Comparison of ENCODE assay signal across 8 mouse cellular contexts in genomic region chr5:29736942-29737341, GRCm38 (mm10). TPM values are rescaled to one million over a fixed set of nuclear protein-coding genes. Genes with fewer than 3 reads are reported as not detected.
A peak's percentile ranks its signal among the peaks of the same experiment; 100 is the strongest.
DNase-seq lines count a peak whose midpoint lies in the region; ATAC-seq and TF ChIP-seq lines count a peak whose summit lies in the region.
"Had no signal": no experiment of that assay in that cellular context is flagged by ENCODE, and none has a peak within 500 bp of the region (broad histone marks: within the 10 kb centered on the region; RNA-seq: fewer than 3 reads in every experiment).

No protein-coding gene starts in this region.

- no peak for ATAC-seq in embryonic facial prominence, embryonic 15.5 days (ENCODE audit: insufficient number of reproducible peaks, low FRiP score, low TSS enrichment, low read depth)
- ATAC-seq in stomach, postnatal 0 days (ENCODE audit: low FRiP score, low TSS enrichment), result no peak

- H3K27me3 ChIP-seq in spleen, adult 2 months (ENCODE audit: control insufficient read depth, insufficient read depth, low read length), result no peaks in the 10 kb centered on the region
- H3K27me3 ChIP-seq in embryonic facial prominence, embryonic 15.5 days, result no peaks in the 10 kb centered on the region
- H3K27me3 ChIP-seq in liver, adult 2 months (ENCODE audit: control insufficient read depth, insufficient read depth, low read length), result no peaks in the 10 kb centered on the region
- H3K27me3 ChIP-seq in stomach, postnatal 0 days (ENCODE audit: control insufficient read depth, insufficient read depth, low read length), result no peaks in the 10 kb centered on the region
- no peaks in the 10 kb centered on the region for H3K27me3 ChIP-seq in thymus, adult 2 months (ENCODE audit: control insufficient read depth, insufficient read depth, low read length)

- no peak for TF ChIP-seq EP300 in stomach, postnatal 0 days (optimal IDR thresholded peaks at IDR 0.05)

- no peaks in the 10 kb centered on the region for H3K36me3 ChIP-seq in spleen, adult 2 months (ENCODE audit: control insufficient read depth, insufficient read depth, low read length)
- H3K36me3 ChIP-seq in embryonic facial prominence, embryonic 15.5 days, result no peaks in the 10 kb centered on the region
- H3K36me3 ChIP-seq in liver, adult 2 months (ENCODE audit: control insufficient read depth, insufficient read depth, low read length), result no peaks in the 10 kb centered on the region
- no peaks in the 10 kb centered on the region for H3K36me3 ChIP-seq in stomach, postnatal 0 days (ENCODE audit: control insufficient read depth, insufficient read depth, low read length)
- H3K36me3 ChIP-seq in thymus, adult 2 months (ENCODE audit: control insufficient read depth, insufficient read depth, low read length), result no peaks in the 10 kb centered on the region

- H3K9ac ChIP-seq in embryonic facial prominence, embryonic 15.5 days, result 0 out of 2 replicates have a peak overlapping the region, but pooled peaks have one; percentile 76
- H3K9ac ChIP-seq in liver, adult 2 months (ENCODE audit: low read depth, low read length), result peak overlapping the region; percentile 75
- H3K9ac ChIP-seq in stomach, postnatal 0 days (ENCODE audit: low read length), result peak overlapping the region; percentile 95

- H3K79me2 ChIP-seq in liver, adult 2 months (ENCODE audit: control insufficient read depth, insufficient read depth, low read length), result peaks cover 32% of the 10 kb centered on the region

- H3K4me1 ChIP-seq in spleen, adult 2 months (ENCODE audit: control insufficient read depth, insufficient read depth, insufficient read length), result peaks cover 13% of the 10 kb centered on the region; the same call in 1 of the 2 replicates
- H3K4me1 ChIP-seq in embryonic facial prominence, embryonic 15.5 days, result peaks cover 20% of the 10 kb centered on the region
- H3K4me1 ChIP-seq in liver, adult 2 months (ENCODE audit: control insufficient read depth, insufficient read depth, low read length), result peaks cover 18% of the 10 kb centered on the region
- H3K4me1 ChIP-seq in stomach, postnatal 0 days (replicated peaks; ENCODE audit: control insufficient read depth, insufficient read depth), result no peaks in the 10 kb centered on the region
- peaks cover 11% of the 10 kb centered on the region for H3K4me1 ChIP-seq in thymus, adult 2 months (replicated peaks; ENCODE audit: control insufficient read depth, insufficient read depth, low read length)

- TF ChIP-seq CTCF in spleen, adult 2 months (IDR thresholded peaks at IDR 0.05; ENCODE audit: extremely low read depth, insufficient read depth, insufficient read length, insufficient replicate concordance), result no peak
- TF ChIP-seq CTCF in liver, adult 2 months (IDR thresholded peaks at IDR 0.05; ENCODE audit: low read depth, low read length), result no peak
- no peak for TF ChIP-seq CTCF in stomach, postnatal 0 days (IDR thresholded peaks at IDR 0.05; ENCODE audit: low read depth)
- TF ChIP-seq CTCF in thymus, adult 2 months (IDR thresholded peaks at IDR 0.05; ENCODE audit: borderline replicate concordance, control insufficient read depth, extremely low read depth, insufficient read depth, low read length, poor library complexity), result no peak

- H3K27ac ChIP-seq in spleen, adult 2 months (ENCODE audit: insufficient read depth, low read length), result no peak overlapping the region
- no peak overlapping the region for H3K27ac ChIP-seq in embryonic facial prominence, embryonic 15.5 days (replicated peaks)
- H3K27ac ChIP-seq in liver, adult 2 months (replicated peaks; ENCODE audit: insufficient read depth, low read depth, low read length), result peak overlapping the region; percentile 84
- no peak overlapping the region; the same call in 1 of the 2 replicates for H3K27ac ChIP-seq in stomach, postnatal 0 days (replicated peaks)
- no peak overlapping the region for H3K27ac ChIP-seq in thymus, adult 2 months (ENCODE audit: control insufficient read depth, insufficient read depth, low read length)

- peak overlapping the region; percentile 99; the same call in 1 of the 2 replicates for H3K4me3 ChIP-seq in spleen, adult 2 months (ENCODE audit: extremely low read depth, insufficient read depth, insufficient read length)
- peak overlapping the region; percentile 65 for H3K4me3 ChIP-seq in embryonic facial prominence, embryonic 15.5 days (replicated peaks)
- H3K4me3 ChIP-seq in liver, adult 2 months (ENCODE audit: insufficient read depth, low read depth, low read length), result peak overlapping the region; percentile 70
- H3K4me3 ChIP-seq in stomach, postnatal 0 days (ENCODE audit: low read depth, low read length), result peak overlapping the region; percentile 85
- H3K4me3 ChIP-seq in thymus, adult 2 months (ENCODE audit: control insufficient read depth, insufficient read depth, low read length), result no peak overlapping the region

- DNase-seq in spleen, adult 2 months (ENCODE audit: low read depth in 1 of 2, low spot score in 2 of 2), result no peak
- DNase-seq in spleen, postnatal 4 days (ENCODE audit: low spot score in 2 of 2), result no peak
- peak; percentile 65 for DNase-seq in liver, adult 2 months (ENCODE audit: extremely low read depth, low read depth, low spot score)
- no peak for DNase-seq in stomach, postnatal 0 days (ENCODE audit: low spot score)
- no peak for DNase-seq in T-cell, adult 2 months (ENCODE audit: low spot score)
- no peak for DNase-seq in thymus, adult 2 months

- peak overlapping the region; percentile 51 for H3K4me2 ChIP-seq in embryonic facial prominence, embryonic 15.5 days (replicated peaks)
- peak overlapping the region; percentile 61 for H3K4me2 ChIP-seq in stomach, postnatal 0 days (replicated peaks; ENCODE audit: low read depth)

- H3K9me3 ChIP-seq in embryonic facial prominence, embryonic 15.5 days (replicated peaks), result no peaks in the 10 kb centered on the region
- no peaks in the 10 kb centered on the region for H3K9me3 ChIP-seq in stomach, postnatal 0 days (ENCODE audit: control insufficient read depth, low read length)

- WGBS in spleen, adult 2 months, result 32% methylated on average over 9 of the region's 9 CpGs
- WGBS in embryonic facial prominence, embryonic 15.5 days, result 53% methylated on average over 9 of the region's 9 CpGs
- WGBS in liver, adult 2 months, result 5% methylated on average over 9 of the region's 9 CpGs
- 38% methylated on average over 9 of the region's 9 CpGs for WGBS in stomach, postnatal 0 days
- WGBS in thymus, adult 2 months, result 32% methylated on average over 9 of the region's 9 CpGs

- TF ChIP-seq POLR2A in spleen, adult 2 months (IDR thresholded peaks at IDR 0.05; ENCODE audit: low read depth, low read length), result no peak
- TF ChIP-seq POLR2A in liver, adult 2 months (IDR thresholded peaks at IDR 0.05; ENCODE audit: extremely low read depth, insufficient read depth, low read length), result no peak
- no peak for TF ChIP-seq POLR2A in thymus, adult 2 months (IDR thresholded peaks at IDR 0.05; ENCODE audit: control insufficient read depth, extremely low read depth, insufficient read depth, low read length, poor library complexity)

RNA-seq across cellular contexts. Expression of gene Gm5129, which starts 1.2 kb away (rescaled TPM):
- not detected in 2 replicates for polyA plus RNA-seq in spleen, adult 2 months (2012; rRNA removed)
- polyA plus RNA-seq in embryonic facial prominence, embryonic 15.5 days (2015; fragmentation: Nextera tagmentation; extraction: Ambion mirVana), result not detected in 2 replicates
- total RNA-seq in liver, adult 2 months (2014; rRNA removed), result 2.7 TPM in 1 of 2 replicates, not detected in the other
- not detected in 2 replicates for polyA plus RNA-seq in liver, adult 2 months (2012; rRNA removed)
- not detected in 2 replicates for polyA plus RNA-seq in stomach, postnatal 0 days (2015; fragmentation: Nextera tagmentation; extraction: Ambion mirVana)
- polyA plus RNA-seq in thymus, adult 2 months (2012; rRNA removed), result 1.3 TPM in 1 of 2 replicates, not detected in the other
- total RNA-seq: hematopoietic stem cell, adult 5-6 weeks had no signal

RNA-seq across cellular contexts. Expression of gene Dnajb6, which starts 1.5 kb away (rescaled TPM):
- 30.6 and 32.8 TPM in 2 replicates for polyA plus RNA-seq in spleen, adult 2 months (2012; rRNA removed)
- 133 and 144 TPM in 2 replicates for polyA plus RNA-seq in embryonic facial prominence, embryonic 15.5 days (2015; fragmentation: Nextera tagmentation; extraction: Ambion mirVana)
- total RNA-seq in liver, adult 2 months (2014; rRNA removed), result 113 and 163 TPM in 2 replicates
- polyA plus RNA-seq in liver, adult 2 months (2012; rRNA removed), result 19.7 and 23.8 TPM in 2 replicates
- polyA plus RNA-seq in stomach, postnatal 0 days (2015; fragmentation: Nextera tagmentation; extraction: Ambion mirVana), result 144 and 148 TPM in 2 replicates
- polyA plus RNA-seq in thymus, adult 2 months (2012; rRNA removed), result 64.5 and 78.7 TPM in 2 replicates
